Mouse (Mus musculus): ENCODE results near the gene Tll2. TPM values are rescaled to one million over a fixed set of nuclear protein-coding genes. Genes with fewer than 3 reads are reported as not detected.
A peak's percentile ranks its signal among the peaks of the same experiment; 100 is the strongest.

Gene Tll2
- polyA plus RNA-seq, 1 experiment from 2014 or later: 0.03 TPM

- CTCF ChIA-PET: no interaction called here
These were observed 92.6 kb downstream of the Tll2 start for GRCm38 (mm10) chr19:41113911-41114531.

GRCm38 (mm10) chr19:41112609-41113008 lies 94.0 kb downstream of the Tll2 start:
- ATAC-seq: peak; percentile 15
- H3K27me3 ChIP-seq: peaks cover 20% of the 10 kb centered on the region
- DNase-seq (ENCODE audit: low read depth, low spot score): no peak
- in situ Hi-C loops (cut with MboI; ENCODE audit: low pct_unique_long_range_greater_than_20kb): no loop called here
- ChIA-PET CTCF (no interaction called here), POLR2A (no interaction called here)
- TF ChIP-seq CTCF (IDR thresholded peaks at IDR 0.05): no peak

More at GRCm38 (mm10) chr19:41113911-41114531, 92.6 kb downstream of the Tll2 start:
- in situ Hi-C loops (cut with MboI; ENCODE audit: low pct_unique_long_range_greater_than_20kb): no loop called here
- TF ChIP-seq CTCF (IDR thresholded peaks at IDR 0.05): no peak
- POLR2A ChIA-PET: no interaction called here
- DNase-seq (ENCODE audit: low read depth, low spot score) (no peak), ATAC-seq (no peak)
- H3K27me3 ChIP-seq: peaks cover 32% of the 10 kb centered on the region

DNA sequence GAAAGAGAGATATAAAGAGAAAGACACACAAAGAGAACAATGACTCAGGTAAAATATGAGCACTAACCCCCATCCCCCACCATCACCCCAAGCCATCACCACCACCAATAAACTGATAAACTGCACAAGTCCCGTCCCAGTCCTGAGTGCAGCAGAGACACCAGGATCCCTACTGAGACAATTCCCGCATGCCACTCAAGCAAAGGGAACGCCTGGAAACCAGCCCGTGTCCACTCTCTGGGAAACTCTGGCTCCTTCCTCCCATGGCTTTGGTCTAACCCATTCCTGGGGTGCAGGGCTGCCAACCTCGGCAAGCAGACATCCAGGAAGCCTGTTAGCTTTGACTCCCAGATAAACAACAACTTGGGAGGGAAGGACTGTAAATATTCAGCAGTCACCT lies 96.6 kb downstream of the Tll2 start:
- no peak for ATAC-seq
- peaks cover 32% of the 10 kb centered on the region for H3K27me3 ChIP-seq
- no peak for TF ChIP-seq CTCF (IDR thresholded peaks at IDR 0.05)
- ChIA-PET CTCF (no interaction called here), POLR2A (no interaction called here)
- in situ Hi-C loops (cut with MboI; ENCODE audit: low pct_unique_long_range_greater_than_20kb): no loop called here
- no peak for DNase-seq (ENCODE audit: low read depth, low spot score)

DNA sequence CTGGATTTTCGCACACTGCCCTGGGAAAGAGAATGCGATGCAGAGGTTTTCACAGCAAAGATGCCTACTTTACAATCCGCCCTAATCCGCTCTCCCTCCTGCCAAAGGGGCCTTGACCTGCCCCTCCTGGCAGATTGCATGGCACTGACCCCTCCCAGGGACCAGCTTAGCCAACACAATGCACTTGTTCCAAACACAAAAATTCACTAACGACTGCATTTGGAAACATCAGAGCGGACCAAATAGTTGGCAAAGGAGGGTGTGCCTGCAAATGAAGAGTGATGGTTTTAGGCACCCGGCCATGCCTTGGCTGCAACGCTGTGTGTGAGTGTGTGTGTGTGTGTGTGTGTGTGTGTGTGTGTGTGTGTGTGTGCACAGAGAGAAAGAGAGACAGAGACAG lies 97.1 kb downstream of the Tll2 start:
- ChIA-PET CTCF (no interaction called here), POLR2A (no interaction called here)
- ATAC-seq (no peak), DNase-seq (ENCODE audit: low read depth, low spot score) (no peak)
- in situ Hi-C loops (cut with MboI; ENCODE audit: low pct_unique_long_range_greater_than_20kb): no loop called here
- no peak for TF ChIP-seq CTCF (IDR thresholded peaks at IDR 0.05)
- H3K27me3 ChIP-seq: peaks cover 32% of the 10 kb centered on the region

GRCm38 (mm10) chr19:41108666-41109065 lies 98.0 kb downstream of the Tll2 start:
- H3K27me3 ChIP-seq: peaks cover 37% of the 10 kb centered on the region
- TF ChIP-seq CTCF (IDR thresholded peaks at IDR 0.05): no peak
- DNase-seq (ENCODE audit: low read depth, low spot score): no peak
- in situ Hi-C loops (cut with MboI; ENCODE audit: low pct_unique_long_range_greater_than_20kb): no loop called here
- ATAC-seq: no peak
- POLR2A ChIA-PET: no interaction called here
- CTCF ChIA-PET: no interaction called here

GRCm38 (mm10) chr19:41107530-41107929 lies 99.1 kb downstream of the Tll2 start:
- DNase-seq (ENCODE audit: low read depth, low spot score) (no peak), ATAC-seq (no peak)
- TF ChIP-seq CTCF (IDR thresholded peaks at IDR 0.05): no peak
- in situ Hi-C loops (cut with MboI; ENCODE audit: low pct_unique_long_range_greater_than_20kb): no loop called here
- peaks cover 47% of the 10 kb centered on the region for H3K27me3 ChIP-seq
- CTCF ChIA-PET: no interaction called here
- POLR2A ChIA-PET: no interaction called here

- peak; percentile 55 for ATAC-seq
- CTCF ChIA-PET: interaction anchor here (0.7 to 1.5 kb wide), 5 partner anchors 10 to 658 kb away, joined by 3 to 8 read pairs (median 3); no protein-coding TSS in a partner anchor
These were observed 101.7 kb downstream of the Tll2 start for GRCm38 (mm10) chr19:41104922-41105321.

DNA sequence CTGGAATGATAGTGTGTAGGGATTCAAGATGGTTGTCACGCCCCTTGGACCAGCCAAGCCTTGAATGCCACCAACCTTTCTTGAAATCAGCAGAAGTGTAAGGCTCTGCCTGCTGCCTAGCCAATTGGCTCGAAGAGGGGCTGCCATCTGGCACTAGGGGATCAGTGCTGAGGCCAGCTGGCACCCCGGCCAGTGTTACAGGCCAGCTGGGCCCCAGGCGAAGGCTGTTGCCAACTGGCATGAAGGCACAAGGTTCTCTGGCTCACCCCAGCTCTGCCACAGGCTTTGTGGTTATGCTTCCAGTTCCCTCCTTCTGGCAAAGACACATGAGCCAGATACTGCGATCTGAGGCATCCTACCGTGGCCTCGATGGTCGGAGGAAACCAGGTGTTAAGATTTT lies 105.2 kb downstream of the Tll2 start:
- POLR2A ChIA-PET: interaction anchor here (0.7 kb wide), 1 partner anchor 248 kb away, joined by 5 read pairs; no protein-coding TSS in a partner anchor
- DNase-seq (ENCODE audit: low read depth, low spot score) (no peak), ATAC-seq (no peak)
- peaks cover 40% of the 10 kb centered on the region for H3K27me3 ChIP-seq
- in situ Hi-C loops (cut with MboI; ENCODE audit: low pct_unique_long_range_greater_than_20kb): no loop called here
- CTCF ChIA-PET: interaction anchor here (2.7 kb wide), 1 partner anchor 15 kb away, joined by 7 read pairs; no protein-coding TSS in a partner anchor
- no peak for TF ChIP-seq CTCF (IDR thresholded peaks at IDR 0.05)

More at GRCm38 (mm10) chr19:41104922-41105321, 101.7 kb downstream of the Tll2 start:
- DNase-seq (ENCODE audit: low read depth, low spot score): no peak
- POLR2A ChIA-PET: no interaction called here
- in situ Hi-C loops (cut with MboI; ENCODE audit: low pct_unique_long_range_greater_than_20kb): no loop called here
- H3K27me3 ChIP-seq: peaks cover 42% of the 10 kb centered on the region
- no peak for TF ChIP-seq CTCF (IDR thresholded peaks at IDR 0.05)

GRCm38 (mm10) chr19:41100863-41101262 lies 105.8 kb downstream of the Tll2 start:
- TF ChIP-seq CTCF (IDR thresholded peaks at IDR 0.05): no peak
- POLR2A ChIA-PET: interaction anchor here (0.7 kb wide), 1 partner anchor 248 kb away, joined by 5 read pairs; no protein-coding TSS in a partner anchor
- ATAC-seq (no peak), DNase-seq (ENCODE audit: low read depth, low spot score) (no peak)
- in situ Hi-C loops (cut with MboI; ENCODE audit: low pct_unique_long_range_greater_than_20kb): no loop called here
- peaks cover 35% of the 10 kb centered on the region for H3K27me3 ChIP-seq
- CTCF ChIA-PET: interaction anchor here (2.7 kb wide), 1 partner anchor 15 kb away, joined by 7 read pairs; no protein-coding TSS in a partner anchor

GRCm38 (mm10) chr19:41097038-41097437 lies 109.6 kb downstream of the Tll2 start:
- CTCF ChIA-PET: interaction anchor here (1.1 to 1.7 kb wide), 2 partner anchors 149 to 162 kb away, joined by 3 to 5 read pairs; no protein-coding TSS in a partner anchor
- no peak for TF ChIP-seq CTCF (IDR thresholded peaks at IDR 0.05)
- ATAC-seq (no peak), DNase-seq (ENCODE audit: low read depth, low spot score) (no peak)
- POLR2A ChIA-PET: no interaction called here
- in situ Hi-C loops (cut with MboI; ENCODE audit: low pct_unique_long_range_greater_than_20kb): loop anchor here (5.0 kb wide), 1 partner anchor 100 kb away; no protein-coding TSS in a partner anchor
- peaks cover 19% of the 10 kb centered on the region for H3K27me3 ChIP-seq

DNA sequence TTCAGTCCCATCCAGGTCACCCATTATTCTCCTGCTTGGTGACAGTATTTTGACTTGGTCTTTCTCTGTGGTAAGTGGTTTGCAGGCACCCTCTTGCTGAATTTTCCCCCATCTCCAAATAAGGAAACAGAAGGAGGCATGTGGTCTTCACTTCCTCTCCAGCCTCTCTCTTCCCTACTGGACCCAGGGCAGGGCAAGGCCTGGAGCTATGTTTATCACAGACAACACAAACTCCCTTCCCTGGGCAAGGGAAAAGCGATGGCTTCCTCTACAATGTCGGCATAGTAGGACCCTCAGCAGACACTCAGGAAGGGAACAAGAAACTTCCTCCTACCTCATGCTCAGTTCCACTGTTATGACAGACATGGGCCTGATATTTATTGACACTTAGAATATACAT lies 114.7 kb downstream of the Tll2 start:
- in situ Hi-C loops (cut with MboI; ENCODE audit: low pct_unique_long_range_greater_than_20kb): no loop called here

More for the DNA sequence above, 114.7 kb downstream of the Tll2 start:
- CTCF ChIA-PET: no interaction called here
- ATAC-seq (no peak), DNase-seq (ENCODE audit: low read depth, low spot score) (no peak)
- TF ChIP-seq CTCF (IDR thresholded peaks at IDR 0.05): no peak
- POLR2A ChIA-PET: no interaction called here
- H3K27me3 ChIP-seq: peaks cover 15% of the 10 kb centered on the region

Measured in Patski (cell line).